Mouse (Mus musculus) cerebellum, adult 2 months (tissue): ENCODE measurements around the gene Ndufa9. TPM values are rescaled to one million over a fixed set of nuclear protein-coding genes. Genes with fewer than 3 reads are reported as not detected.
A peak's percentile ranks its signal among the peaks of the same experiment; 100 is the strongest.

Experiments
- DNase-seq, 2 experiments: peaks; one replicate each; pipeline ENCODE4 v3.0.0; 2021
- H3K27ac ChIP-seq: fragments of 200-500 bp; 2 replicates; pipeline ENCODE4 v1.5.1; 2012; ENCODE audit warnings: low read length, control low read depth, inconsistent platforms; ENCODE audit not compliant: insufficient read depth
- H3K27me3 ChIP-seq: fragments of 200-500 bp; 2 replicates; pipeline ENCODE4 v1.6.1; 2012; ENCODE audit warnings: inconsistent platforms, mild to moderate bottlenecking, low read length, moderate library complexity; ENCODE audit not compliant: control insufficient read depth, insufficient read depth
- H3K4me1 ChIP-seq: fragments of 200-500 bp; 2 replicates; pipeline ENCODE4 v1.6.1; 2011; ENCODE audit warnings: low read length; ENCODE audit not compliant: control insufficient read depth, insufficient read depth
- H3K4me3 ChIP-seq: fragments of 200-500 bp; replicated peaks from 2 replicates; pipeline ENCODE3; 2011; ENCODE audit warnings: mild to moderate bottlenecking, low read depth, low read length, control low read depth; ENCODE audit not compliant: insufficient read depth
- CTCF ChIP-seq: fragments of 200-500 bp; IDR thresholded peaks from 2 replicates; pipeline ENCODE4 v1.5.1; 2011; ENCODE audit warnings: low read depth, mild to moderate bottlenecking, control low read depth, low read length, moderate library complexity, borderline replicate concordance; ENCODE audit not compliant: insufficient read depth
- POLR2A ChIP-seq: fragments of 200-500 bp; IDR thresholded peaks from 2 replicates; pipeline ENCODE4 v1.6.1; 2011; ENCODE audit warnings: low read length, control low read depth, borderline replicate concordance; ENCODE audit not compliant: insufficient read depth
- WGBS: fragments of 180-500 bp; shearing (Covaris S2); methylation state at CpG from one replicate; pipeline ENCODE4 v1.1.7; 2018; 5-methylcytosine and 5-hydroxymethylcytosine counted together
- polyA plus RNA-seq: library from polyadenylated mRNA; depleted of rRNA; stranded (reverse); fragments of >200 nt; gene quantifications from 2 replicates; pipeline ENCODE4 v1.2.3, GENCODE M21; 2012; rRNA removed

Ndufa9 gene
- 187 and 190 TPM in 2 replicates for polyA plus RNA-seq

GRCm38 (mm10) chr6:126848712-126849704, at the start of gene Ndufa9:
Gene Ndufa9 (minus strand): TSS chr6:126849136.
- Histone ChIP-seq H3K27ac (peak within 1 kb of the TSS; percentile 76), H3K4me1 (no peaks in the 10 kb centered on the region), H3K27me3 (no peaks in the 10 kb centered on the region), H3K4me3 (peak within 1 kb of the TSS; percentile 100)
- TF ChIP-seq POLR2A, result peak; percentile 83; the same call in 1 of the 2 replicates
- TF ChIP-seq CTCF, result no peak
- 6% methylated on average over 46 of the region's 46 CpGs for WGBS
- DNase-seq, result peak; percentile 95 to 98

- Histone ChIP-seq H3K4me3 (no peak overlapping the region), H3K27me3 (no peaks in the 10 kb centered on the region), H3K27ac (no peak overlapping the region), H3K4me1 (no peaks in the 10 kb centered on the region)
- TF ChIP-seq CTCF, result no peak
- no peak for TF ChIP-seq POLR2A
- DNase-seq, result no peak
- 88% methylated on average over 8 of the region's 8 CpGs for WGBS
These were observed 28.2 kb upstream of the Ndufa9 start for GRCm38 (mm10) chr6:126877118-126877517.

- TF ChIP-seq POLR2A, result no peak
- no peak for TF ChIP-seq CTCF
- DNase-seq, result no peak
These were observed 3.9 kb upstream of the Ndufa9 start, which contains the start of gene Akap3 for GRCm38 (mm10) chr6:126852881-126853280. Gene Akap3 (plus strand): TSS chr6:126853098.

GRCm38 (mm10) chr6:126836628-126837027, 12.3 kb downstream of the Ndufa9 start:
- no peak for TF ChIP-seq CTCF
- H3K27ac ChIP-seq, result no peak overlapping the region
- WGBS, result 90% methylated on average over 8 of the region's 8 CpGs
- DNase-seq, result no peak
- no peaks in the 10 kb centered on the region for H3K27me3 ChIP-seq
- no peaks in the 10 kb centered on the region for H3K4me1 ChIP-seq
- H3K4me3 ChIP-seq, result no peak overlapping the region

More at GRCm38 (mm10) chr6:126852881-126853280, 3.9 kb upstream of the Ndufa9 start, which contains the start of gene Akap3:
- Histone ChIP-seq H3K4me3 (no peak within 1 kb of the TSS), H3K27ac (no peak within 1 kb of the TSS), H3K27me3 (no peaks in the 10 kb centered on the region), H3K4me1 (no peaks in the 10 kb centered on the region)

- Histone ChIP-seq H3K4me3 (no peak overlapping the region), H3K27me3 (no peaks in the 10 kb centered on the region), H3K27ac (no peak overlapping the region), H3K4me1 (no peaks in the 10 kb centered on the region)
- WGBS, result 74% methylated on average over 3 of the region's 3 CpGs
- TF ChIP-seq POLR2A, result no peak
- TF ChIP-seq CTCF, result no peak
- no peak for DNase-seq
These were observed 25.8 kb downstream of the Ndufa9 start for GRCm38 (mm10) chr6:126823087-126823486.

- WGBS, result 88% methylated on average over 8 of the region's 8 CpGs
- Histone ChIP-seq H3K27ac (no peak overlapping the region), H3K4me1 (no peaks in the 10 kb centered on the region), H3K27me3 (no peaks in the 10 kb centered on the region), H3K4me3 (no peak overlapping the region)
- TF ChIP-seq CTCF (no peak), POLR2A (no peak)
- no peak for DNase-seq
These were observed 32.6 kb downstream of the Ndufa9 start for GRCm38 (mm10) chr6:126816338-126816737.

GRCm38 (mm10) chr6:126815206-126815750, 33.7 kb downstream of the Ndufa9 start:
- Histone ChIP-seq H3K27ac (no peak overlapping the region), H3K4me3 (no peak overlapping the region), H3K4me1 (no peaks in the 10 kb centered on the region), H3K27me3 (no peaks in the 10 kb centered on the region)
- TF ChIP-seq POLR2A (no peak), CTCF (no peak)
- WGBS, result 34% methylated on average over 6 of the region's 6 CpGs
- no peak for DNase-seq
